Mouse (Mus musculus): Measurements from ENCODE around the gene Ifrd2. TPM values are rescaled to one million over a fixed set of nuclear protein-coding genes. Genes with fewer than 3 reads are reported as not detected.

The Ifrd2 gene
- polyA plus RNA-seq, 1 experiment from 2014 or later: 64.6 TPM

DNA sequence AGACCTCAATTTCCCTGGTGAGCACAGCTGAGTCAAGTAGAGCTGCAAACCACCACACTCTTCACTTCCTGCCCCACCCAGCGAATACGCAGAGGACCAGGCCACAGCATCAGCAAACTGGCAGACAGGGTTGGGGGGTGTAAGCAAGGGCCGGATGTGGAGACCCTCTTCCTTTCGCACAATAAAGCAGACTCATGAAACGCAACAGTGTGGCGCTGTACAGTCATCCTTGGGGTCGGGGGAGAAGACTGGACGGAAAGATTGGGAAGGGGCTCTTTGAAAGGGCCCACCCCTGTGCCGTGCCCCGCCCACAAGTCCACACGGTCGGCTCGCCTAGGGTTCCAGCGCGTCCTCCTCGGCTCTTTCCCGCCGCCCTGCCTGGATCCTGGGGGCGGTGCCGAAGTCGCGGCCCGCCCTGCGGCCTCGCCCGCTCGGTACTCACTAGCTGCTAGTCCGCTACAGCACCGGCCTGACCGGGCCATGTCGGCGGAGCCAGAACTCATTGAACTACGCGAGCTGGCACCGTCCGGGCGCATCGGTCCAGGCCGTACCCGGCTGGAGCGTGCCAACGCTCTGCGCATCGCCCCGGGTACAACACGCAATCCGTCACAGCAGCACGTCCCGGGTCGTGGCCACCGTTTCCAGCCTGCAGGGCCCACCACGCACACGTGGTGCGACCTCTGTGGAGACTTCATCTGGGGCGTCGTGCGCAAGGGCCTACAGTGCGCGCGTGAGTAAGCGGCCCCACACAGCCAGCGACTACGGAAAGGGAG lies 36.1 kb upstream of the Ifrd2 start, which contains the start of gene Rassf1:
Rassf1 (plus strand) TSS at position 439 of the 773 bp plus-strand sequence.
- peak within 1 kb of the TSS; percentile 97 for H3K4me2 ChIP-seq
- peak; percentile 89 for DNase-seq
- H3K36me3 ChIP-seq (ENCODE audit: insufficient read depth): 0 out of 2 replicates have a peak, but pooled peaks cover 2% of the 10 kb centered on the region
- no peaks in the 10 kb centered on the region for H3K9me3 ChIP-seq (ENCODE audit: low read depth, low read length)
- TF ChIP-seq CTCF (IDR thresholded peaks at IDR 0.05; ENCODE audit: low read depth): no peak
- peaks cover 32% of the 10 kb centered on the region for H3K4me1 ChIP-seq (ENCODE audit: insufficient read depth)
- peak; percentile 48 for ATAC-seq (ENCODE audit: insufficient read depth)
- H3K9ac ChIP-seq: peak within 1 kb of the TSS; percentile 75
- no peaks in the 10 kb centered on the region for H3K27me3 ChIP-seq (ENCODE audit: insufficient read depth, low read length)
- H3K4me3 ChIP-seq (ENCODE audit: low read depth, low read length): peak within 1 kb of the TSS; percentile 60
- under 1% methylated on average over 63 of the region's 63 CpGs for WGBS
- H3K27ac ChIP-seq (ENCODE audit: low read depth): peak within 1 kb of the TSS; percentile 82

DNA sequence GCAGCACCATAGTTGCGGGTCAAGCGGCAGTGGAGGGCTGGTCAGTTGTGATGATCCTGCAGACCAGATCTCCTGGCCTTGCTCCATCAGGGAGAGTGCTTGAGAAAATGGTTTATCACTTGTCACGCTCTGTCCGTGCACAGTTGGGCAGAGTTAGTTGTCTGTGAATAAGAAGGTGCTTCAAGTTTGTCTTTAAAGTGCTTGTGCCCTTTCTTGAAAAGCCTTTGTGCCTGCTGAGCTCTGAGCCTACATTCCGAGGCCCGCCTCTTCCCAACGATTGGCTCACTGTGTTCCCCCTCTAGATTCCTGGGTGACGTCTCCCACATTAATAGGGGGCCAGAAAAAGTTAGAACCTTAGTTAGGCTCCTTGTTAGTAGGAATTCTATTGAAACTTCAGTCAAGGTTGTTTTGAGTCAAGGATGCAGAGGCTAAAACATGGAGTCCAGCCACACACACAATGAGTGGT lies 35.5 kb upstream of the Ifrd2 start:
- peak overlapping the region; percentile 75 for H3K9ac ChIP-seq
- peaks cover 8% of the 10 kb centered on the region; the same call in 1 of the 2 replicates for H3K36me3 ChIP-seq (ENCODE audit: insufficient read depth)
- H3K4me3 ChIP-seq (ENCODE audit: low read depth, low read length): peak overlapping the region; percentile 60
- ATAC-seq (ENCODE audit: insufficient read depth) (no peak), DNase-seq (peak; percentile 71)
- H3K9me3 ChIP-seq (ENCODE audit: low read depth, low read length): no peaks in the 10 kb centered on the region
- peaks cover 35% of the 10 kb centered on the region for H3K4me1 ChIP-seq (ENCODE audit: insufficient read depth)
- no peak for TF ChIP-seq CTCF (IDR thresholded peaks at IDR 0.05; ENCODE audit: low read depth)
- peak overlapping the region; percentile 82 for H3K27ac ChIP-seq (ENCODE audit: low read depth)
- WGBS: 4% methylated on average over 8 of the region's 8 CpGs
- H3K27me3 ChIP-seq (ENCODE audit: insufficient read depth, low read length): no peaks in the 10 kb centered on the region
- H3K4me2 ChIP-seq: peak overlapping the region; percentile 97

DNA sequence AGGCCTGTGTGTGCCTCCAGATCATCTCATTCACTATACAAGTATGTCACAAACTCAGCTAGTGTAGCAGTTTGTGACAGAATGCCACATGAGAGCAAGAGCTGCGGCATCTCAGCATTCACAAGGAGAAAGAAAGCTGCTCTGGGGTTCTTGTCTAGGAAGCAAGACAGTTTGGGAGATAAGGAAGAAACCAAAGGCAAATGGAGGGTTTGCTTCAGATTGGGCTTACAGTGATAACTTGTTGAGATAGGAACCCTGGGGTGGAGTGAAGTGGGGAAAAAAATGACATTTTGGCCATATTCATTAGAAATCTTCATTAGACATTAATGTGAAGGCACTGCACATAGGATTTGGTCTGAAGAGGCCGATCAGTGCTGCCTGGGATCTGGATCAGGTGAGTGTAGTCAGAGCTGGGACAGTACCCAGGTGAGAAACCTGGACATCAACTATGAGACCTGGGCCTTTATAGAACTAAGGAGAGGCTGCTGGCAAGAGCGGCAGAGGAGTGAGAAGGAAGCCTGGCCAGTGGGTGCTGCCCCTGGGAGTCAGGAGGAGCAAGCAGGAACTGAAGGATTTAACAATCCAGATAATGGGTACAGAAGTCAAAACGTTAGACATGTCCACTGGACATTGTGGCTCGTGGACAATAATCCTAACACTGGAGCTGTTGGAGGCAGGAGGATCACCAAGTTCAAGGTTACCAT lies 34.6 kb upstream of the Ifrd2 start:
- Histone ChIP-seq H3K27ac (ENCODE audit: low read depth) (peak overlapping the region; percentile 26; the same call in 1 of the 2 replicates), H3K36me3 (ENCODE audit: insufficient read depth) (peaks cover 17% of the 10 kb centered on the region), H3K4me3 (ENCODE audit: low read depth, low read length) (peak overlapping the region; percentile 68), H3K4me1 (ENCODE audit: insufficient read depth) (peaks cover 30% of the 10 kb centered on the region), H3K9me3 (ENCODE audit: low read depth, low read length) (no peaks in the 10 kb centered on the region), H3K4me2 (peak overlapping the region; percentile 97), H3K27me3 (ENCODE audit: insufficient read depth, low read length) (no peaks in the 10 kb centered on the region), H3K9ac (peak overlapping the region; percentile 75)
- DNase-seq: no peak
- ATAC-seq (ENCODE audit: insufficient read depth): no peak
- TF ChIP-seq CTCF (IDR thresholded peaks at IDR 0.05; ENCODE audit: low read depth): no peak
- 72% methylated on average over 5 of the region's 5 CpGs for WGBS

DNA sequence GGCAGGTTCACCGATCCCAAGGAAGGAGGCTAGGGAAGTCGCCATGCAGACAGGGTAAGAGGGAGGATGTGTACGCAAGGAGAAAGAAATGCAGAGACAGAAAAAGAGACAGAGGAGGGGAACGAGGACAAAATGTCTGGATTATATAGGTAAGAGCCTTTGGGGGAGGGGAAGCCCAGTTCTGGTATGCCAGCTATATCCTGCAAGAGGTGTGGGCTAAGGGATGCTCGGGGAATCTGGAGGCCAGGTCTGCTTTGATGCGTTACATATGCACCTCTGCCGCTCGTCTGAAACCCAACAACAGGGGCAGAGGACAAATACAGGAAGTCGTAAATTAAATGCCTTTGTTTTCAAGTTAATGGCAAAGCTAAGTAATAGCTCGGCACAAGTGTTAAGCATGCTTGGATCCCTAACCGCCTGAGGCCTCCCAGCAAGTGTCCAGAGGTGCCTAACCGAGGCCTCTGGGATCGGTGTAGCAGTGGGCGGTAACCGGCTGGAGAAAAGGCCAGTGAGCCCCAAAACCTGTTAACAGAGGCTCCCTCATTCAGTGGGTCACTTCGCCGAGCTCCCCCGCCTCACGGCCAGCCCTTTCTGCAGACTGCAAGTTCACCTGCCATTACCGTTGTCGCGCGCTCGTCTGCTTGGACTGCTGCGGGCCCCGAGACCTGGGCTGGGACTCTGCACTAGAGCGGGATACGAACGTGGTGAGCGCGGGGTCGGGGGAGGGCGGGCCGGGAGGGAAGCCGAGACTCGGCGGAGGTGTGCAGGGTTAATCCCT lies 33.7 kb upstream of the Ifrd2 start:
- ATAC-seq (ENCODE audit: insufficient read depth): peak; percentile 46
- DNase-seq: no peak
- no peaks in the 10 kb centered on the region for H3K27me3 ChIP-seq (ENCODE audit: insufficient read depth, low read length)
- peak overlapping the region; percentile 68 for H3K4me3 ChIP-seq (ENCODE audit: low read depth, low read length)
- H3K27ac ChIP-seq (ENCODE audit: low read depth): peak overlapping the region; percentile 98
- peaks cover 26% of the 10 kb centered on the region for H3K36me3 ChIP-seq (ENCODE audit: insufficient read depth)
- peaks cover 30% of the 10 kb centered on the region for H3K4me1 ChIP-seq (ENCODE audit: insufficient read depth)
- H3K9ac ChIP-seq: peak overlapping the region; percentile 69
- TF ChIP-seq CTCF (IDR thresholded peaks at IDR 0.05; ENCODE audit: low read depth): no peak
- no peaks in the 10 kb centered on the region for H3K9me3 ChIP-seq (ENCODE audit: low read depth, low read length)
- peak overlapping the region; percentile 97 for H3K4me2 ChIP-seq
- 5% methylated on average over 37 of the region's 37 CpGs for WGBS

DNA sequence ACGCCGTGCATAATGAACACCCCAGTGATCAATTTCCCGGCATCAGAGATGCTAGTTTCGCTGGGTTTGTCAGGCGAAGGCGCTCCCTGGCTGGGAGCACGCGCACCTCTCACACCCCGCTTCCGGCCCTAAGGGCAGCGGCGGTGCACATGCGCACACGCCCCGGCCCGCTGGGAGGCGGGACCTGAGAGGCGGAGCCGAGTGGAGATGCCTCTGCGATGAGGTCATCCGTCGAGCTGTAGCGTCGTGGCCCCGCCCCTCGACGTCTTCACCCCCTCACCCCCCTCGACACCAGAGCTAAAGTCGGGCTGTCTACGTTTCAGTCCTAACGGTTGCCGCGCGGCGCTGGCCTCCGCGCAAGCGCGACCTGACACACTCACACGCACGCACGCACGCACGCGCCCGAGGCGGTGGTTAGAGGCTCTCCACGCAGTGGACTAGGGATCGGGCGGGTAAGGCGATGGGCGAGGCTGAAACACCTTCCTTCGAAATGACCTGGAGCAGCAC lies 33.1 kb upstream of the Ifrd2 start:
- H3K27me3 ChIP-seq (ENCODE audit: insufficient read depth, low read length): no peaks in the 10 kb centered on the region
- H3K27ac ChIP-seq (ENCODE audit: low read depth): peak overlapping the region; percentile 98
- H3K4me1 ChIP-seq (ENCODE audit: insufficient read depth): peaks cover 30% of the 10 kb centered on the region
- peak; percentile 35 for TF ChIP-seq CTCF (IDR thresholded peaks at IDR 0.05; ENCODE audit: low read depth)
- DNase-seq (peak; percentile 99), ATAC-seq (ENCODE audit: insufficient read depth) (peak; percentile 89)
- peak overlapping the region; percentile 76 for H3K9ac ChIP-seq
- H3K9me3 ChIP-seq (ENCODE audit: low read depth, low read length): no peaks in the 10 kb centered on the region
- under 1% methylated on average over 53 of the region's 53 CpGs for WGBS
- H3K4me2 ChIP-seq: peak overlapping the region; percentile 97
- H3K36me3 ChIP-seq (ENCODE audit: insufficient read depth): peaks cover 32% of the 10 kb centered on the region
- peak overlapping the region; percentile 68 for H3K4me3 ChIP-seq (ENCODE audit: low read depth, low read length)

DNA sequence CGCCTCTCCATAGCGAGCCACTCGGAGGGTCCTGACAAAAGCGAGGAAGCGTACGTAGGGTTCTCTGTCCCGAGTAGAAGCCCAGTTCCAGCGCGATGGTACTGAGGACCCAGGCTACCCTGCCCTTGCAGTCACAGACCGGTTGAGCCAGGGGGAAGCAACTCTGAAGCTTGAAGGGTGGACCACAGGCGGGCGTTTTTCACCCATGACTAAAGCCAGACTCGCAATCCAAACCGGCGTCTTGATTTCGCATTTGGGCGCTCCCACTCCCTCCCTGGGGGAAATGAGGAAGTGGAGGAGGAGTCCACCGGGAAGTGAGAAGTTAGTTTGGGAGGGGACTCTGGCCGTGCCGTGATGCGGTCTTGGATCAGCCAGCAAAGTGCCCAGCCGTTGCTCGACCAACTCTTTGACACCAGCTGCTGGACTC lies 32.4 kb upstream of the Ifrd2 start:
- peak overlapping the region; percentile 76 for H3K9ac ChIP-seq
- WGBS: under 1% methylated on average over 23 of the region's 23 CpGs
- H3K27me3 ChIP-seq (ENCODE audit: insufficient read depth, low read length): no peaks in the 10 kb centered on the region
- H3K4me1 ChIP-seq (ENCODE audit: insufficient read depth): peaks cover 30% of the 10 kb centered on the region
- H3K9me3 ChIP-seq (ENCODE audit: low read depth, low read length): no peaks in the 10 kb centered on the region
- peak overlapping the region; percentile 98 for H3K27ac ChIP-seq (ENCODE audit: low read depth)
- ATAC-seq (ENCODE audit: insufficient read depth) (peak; percentile 12), DNase-seq (peak; percentile 79)
- H3K4me2 ChIP-seq: peak overlapping the region; percentile 97
- H3K36me3 ChIP-seq (ENCODE audit: insufficient read depth): peaks cover 39% of the 10 kb centered on the region
- H3K4me3 ChIP-seq (ENCODE audit: low read depth, low read length): peak overlapping the region; percentile 68
- no peak for TF ChIP-seq CTCF (IDR thresholded peaks at IDR 0.05; ENCODE audit: low read depth)

Measured in lung, embryonic 14.5 days (tissue).